Mouse (Mus musculus): Measurements from ENCODE around the gene Baz2b.
A peak's percentile ranks its signal among the peaks of the same experiment; 100 is the strongest.
"Not testable (repeated sequence)": the region's sequence is repeated elsewhere in the genome, so short reads cannot be mapped to it uniquely, and the experiment has no call there.

The Baz2b gene

GRCm38 (mm10) chr2:60090280-60090679 is 119.4 kb downstream of the Baz2b start:
- no peak for DNase-seq (ENCODE audit: low read depth, low spot score)

DNA sequence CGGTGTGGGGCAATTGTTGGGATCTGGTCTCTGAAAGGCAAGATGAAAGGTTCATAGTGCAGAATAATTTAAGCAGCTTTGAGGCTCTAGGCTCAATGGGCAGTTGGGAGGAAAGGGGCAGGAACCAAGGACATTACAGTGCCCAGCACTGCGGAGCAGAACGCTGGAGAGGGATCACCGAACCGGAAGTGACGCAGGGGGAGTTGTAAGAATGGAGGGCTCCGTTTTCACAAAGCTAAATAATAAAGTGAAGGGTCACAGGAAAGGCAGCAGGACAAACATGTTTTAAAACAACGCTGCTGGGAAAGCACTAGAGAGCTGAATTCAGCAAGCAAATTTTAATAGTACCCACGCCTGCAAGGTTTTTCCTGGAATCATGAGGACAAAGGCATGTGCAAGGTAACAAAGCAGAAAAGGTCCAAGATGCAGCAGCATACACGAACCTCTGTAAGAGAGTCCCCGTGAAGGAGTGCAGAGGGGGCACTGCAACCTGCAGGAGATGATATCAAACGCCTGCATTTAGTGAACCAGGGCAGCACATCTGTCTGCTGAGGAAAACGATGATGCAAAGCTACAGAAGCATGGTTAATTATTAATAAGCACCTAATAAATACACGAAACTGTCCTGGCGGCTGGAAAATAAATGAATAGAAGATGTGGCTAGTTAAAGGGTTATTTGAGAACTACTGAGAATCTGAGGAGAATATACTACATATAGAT is 120.0 kb downstream of the Baz2b start:
- DNase-seq (ENCODE audit: low read depth, low spot score), result no peak

DNA sequence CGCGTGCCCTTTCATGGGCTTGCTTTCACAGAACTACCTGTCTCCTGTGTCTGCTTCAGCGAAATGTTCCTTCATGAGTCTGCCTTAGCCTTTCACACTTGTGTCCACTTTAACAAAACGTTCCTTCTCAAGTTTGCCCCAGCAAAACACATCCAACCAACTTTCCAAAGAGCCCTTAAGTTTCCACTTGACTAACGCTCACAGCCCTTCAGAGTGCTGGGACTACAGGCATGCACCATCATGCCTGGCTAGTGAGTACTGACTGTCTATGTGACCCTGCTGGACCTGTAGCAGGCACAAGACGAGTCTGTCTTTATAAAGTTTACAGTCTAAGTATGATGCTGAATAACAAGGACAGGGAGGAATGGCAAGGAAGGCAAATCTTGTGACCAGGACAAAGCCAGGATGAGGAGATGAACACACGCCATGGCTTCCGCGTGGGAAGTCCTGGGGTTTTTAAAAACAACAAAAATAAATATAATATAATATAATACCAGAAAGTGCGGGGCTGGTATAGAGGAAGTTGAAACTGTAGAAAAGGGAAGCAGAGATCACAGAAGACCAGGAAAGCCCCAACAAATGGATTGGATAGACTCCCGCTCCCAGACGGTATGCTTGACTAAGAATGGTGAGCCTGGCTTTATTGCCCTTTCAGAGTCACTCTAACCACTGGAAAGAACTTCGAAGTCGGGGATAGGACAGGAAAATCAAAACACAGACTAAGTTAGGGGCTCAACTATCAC is 120.7 kb downstream of the Baz2b start:
- no peak for DNase-seq (ENCODE audit: low read depth, low spot score)

DNA sequence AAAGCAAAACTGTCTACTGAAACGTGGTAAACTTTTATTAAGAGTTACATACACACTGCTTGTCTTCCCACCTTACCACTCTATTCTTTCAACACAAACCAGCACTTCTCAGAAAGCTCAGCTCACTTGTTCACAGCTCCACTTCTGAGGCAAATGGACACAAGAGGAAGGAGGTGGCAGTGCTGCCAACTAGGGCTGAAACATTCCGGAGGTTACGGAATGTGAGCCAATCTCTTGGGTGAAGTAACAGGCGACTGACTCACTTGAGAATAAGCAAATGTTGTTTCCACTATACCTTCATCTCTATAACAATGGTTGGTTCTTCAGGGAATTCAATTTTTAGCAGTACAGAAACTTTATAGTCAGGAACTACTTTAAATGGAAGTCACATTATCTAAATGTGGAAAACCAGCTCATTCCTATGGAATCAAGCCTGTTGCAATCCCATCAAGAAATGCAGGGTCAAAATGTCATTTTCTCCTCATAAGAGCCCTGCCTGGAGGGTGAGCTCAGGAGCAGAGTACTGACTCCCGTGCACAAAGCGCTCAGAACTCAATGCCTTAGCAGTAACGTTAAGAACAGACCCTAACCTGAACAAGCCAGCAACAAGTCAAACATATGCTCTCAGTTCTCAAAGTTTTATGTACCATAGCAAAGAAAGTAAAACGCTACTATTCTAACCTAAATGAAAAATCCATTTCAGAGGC is 123.3 kb downstream of the Baz2b start:
- no peak for DNase-seq (ENCODE audit: low read depth, low spot score)

DNA sequence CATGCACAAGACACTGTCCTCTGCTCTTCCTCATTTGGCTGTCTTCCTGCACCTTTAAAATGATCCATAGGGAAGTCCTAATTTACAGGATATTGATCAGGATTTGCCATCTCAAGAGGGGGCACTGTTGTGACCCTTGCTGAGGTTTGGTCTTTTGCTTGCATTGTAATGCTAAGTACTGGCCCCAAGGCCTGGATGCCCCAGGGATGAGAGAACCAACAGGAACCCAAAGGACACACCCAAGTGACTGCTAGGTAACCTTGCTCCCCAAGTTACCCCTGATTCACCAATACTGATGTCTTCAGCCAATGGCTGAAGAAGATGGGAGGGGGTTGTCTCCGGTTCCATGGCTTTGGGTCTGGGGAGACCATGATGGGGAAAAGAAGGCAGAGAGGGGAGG is 124.8 kb downstream of the Baz2b start:
- no peak for DNase-seq (ENCODE audit: low read depth, low spot score)

DNA sequence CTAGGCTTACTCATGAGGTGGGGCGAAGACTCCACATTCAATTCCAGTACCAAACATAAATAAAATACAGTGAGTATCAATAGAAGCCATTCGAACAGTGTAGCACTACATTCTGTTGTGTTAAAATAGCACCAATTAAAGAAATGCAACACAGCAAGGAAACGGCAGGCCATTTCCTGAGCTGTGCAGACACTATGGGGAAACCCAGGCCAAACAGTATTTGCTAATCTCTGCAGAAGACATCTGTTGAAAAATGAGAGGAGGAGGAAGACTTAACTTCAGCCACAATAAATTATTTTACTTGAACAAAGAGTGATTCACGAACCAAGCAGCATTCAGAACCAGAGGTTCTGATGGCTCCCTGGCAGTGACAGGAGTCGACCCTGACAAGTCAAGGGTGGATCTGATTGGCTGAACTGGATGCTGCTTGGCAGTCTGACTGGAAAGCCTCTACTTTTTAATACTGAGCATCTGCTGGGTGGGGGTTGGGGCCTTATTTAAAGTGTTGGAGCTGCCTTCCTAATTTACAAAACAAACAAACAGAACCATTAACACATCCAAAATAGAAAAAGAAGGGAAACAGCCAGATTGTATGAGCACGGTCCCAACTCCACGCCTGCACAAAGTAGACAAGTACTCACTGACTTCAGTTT is 126.5 kb downstream of the Baz2b start:
- DNase-seq (ENCODE audit: low read depth, low spot score), result peak; percentile 52

DNA sequence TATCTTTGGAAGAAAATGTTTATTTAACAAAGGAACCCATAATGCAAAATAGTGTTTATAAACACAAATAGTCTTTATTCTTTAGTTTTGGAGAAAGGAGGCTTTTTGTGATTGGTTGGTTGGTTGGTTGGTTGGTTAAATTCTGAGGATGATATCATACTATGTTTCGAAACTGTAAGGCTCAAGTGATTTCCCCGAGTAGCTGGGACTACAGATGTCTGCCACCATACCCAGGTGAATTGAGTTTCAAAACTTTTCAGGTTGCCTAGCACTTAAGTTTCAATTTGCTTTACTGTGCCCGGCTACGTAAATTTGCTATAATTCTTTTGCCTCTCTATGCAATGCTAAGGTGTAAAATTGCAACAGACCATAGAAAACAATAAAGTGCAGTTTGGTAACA is 127.4 kb downstream of the Baz2b start:
- no peak for DNase-seq (ENCODE audit: low read depth, low spot score)

GRCm38 (mm10) chr2:60080831-60081230 is 128.8 kb downstream of the Baz2b start:
- DNase-seq (ENCODE audit: low read depth, low spot score), result no peak

DNA sequence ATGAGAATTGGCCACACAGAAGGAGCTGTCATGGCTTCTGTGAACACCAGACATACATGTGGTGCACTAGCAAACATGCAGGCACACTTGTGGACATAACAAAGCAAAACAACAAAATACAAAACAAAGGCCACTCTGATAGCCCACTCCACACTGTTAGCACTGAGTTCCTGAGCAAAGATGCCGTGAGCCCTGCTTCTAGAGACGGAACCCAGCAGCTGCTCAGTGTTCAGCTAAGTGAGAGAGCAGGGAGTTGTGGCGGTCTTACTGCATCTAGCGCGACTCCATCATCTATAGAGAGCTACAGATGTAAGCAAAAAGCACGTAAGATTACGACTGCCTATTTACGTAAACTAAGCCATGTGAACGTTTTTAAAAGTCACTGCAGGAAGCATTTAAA is 132.0 kb downstream of the Baz2b start:
- DNase-seq (ENCODE audit: low read depth, low spot score), result no peak

DNA sequence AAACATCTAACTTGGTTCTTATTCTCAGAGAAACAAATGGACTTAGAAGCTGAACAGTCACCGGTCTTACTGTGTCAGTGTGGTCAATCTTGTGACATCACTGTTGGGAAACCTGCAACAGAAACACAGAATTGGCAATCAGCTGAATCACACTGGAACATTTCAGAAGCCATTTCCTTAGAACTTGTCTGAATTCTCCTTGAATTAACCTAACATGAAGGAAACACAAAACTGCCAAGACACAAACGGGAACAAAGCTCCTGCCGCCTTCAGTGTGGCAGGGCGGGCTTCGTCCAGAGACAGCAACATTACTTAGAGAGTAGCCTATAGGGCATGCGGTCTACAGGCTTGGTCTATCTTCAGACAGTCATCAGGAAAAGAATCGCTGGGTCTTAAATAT is 132.8 kb downstream of the Baz2b start:
- DNase-seq (ENCODE audit: low read depth, low spot score), result no peak

DNA sequence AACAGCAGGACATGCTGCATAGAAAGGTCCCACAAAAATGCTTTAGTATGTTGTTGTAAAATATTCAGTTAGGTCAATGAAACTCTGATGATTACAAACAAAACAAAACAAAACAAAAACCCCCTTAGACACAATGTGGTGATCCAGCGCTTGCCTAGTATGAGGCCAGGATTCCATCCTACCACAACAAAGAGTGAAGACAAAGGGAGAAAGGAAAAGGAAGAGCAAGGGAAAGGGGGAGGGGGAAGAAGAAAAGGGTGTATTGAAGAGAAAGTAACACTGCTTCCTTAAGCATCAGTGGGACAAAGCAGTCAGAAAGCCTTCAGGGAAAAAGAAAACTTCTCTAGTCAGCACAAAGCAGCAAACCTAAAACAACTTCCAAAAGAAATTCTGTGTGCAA is 133.6 kb downstream of the Baz2b start:
- DNase-seq (ENCODE audit: low read depth, low spot score), result no peak

DNA sequence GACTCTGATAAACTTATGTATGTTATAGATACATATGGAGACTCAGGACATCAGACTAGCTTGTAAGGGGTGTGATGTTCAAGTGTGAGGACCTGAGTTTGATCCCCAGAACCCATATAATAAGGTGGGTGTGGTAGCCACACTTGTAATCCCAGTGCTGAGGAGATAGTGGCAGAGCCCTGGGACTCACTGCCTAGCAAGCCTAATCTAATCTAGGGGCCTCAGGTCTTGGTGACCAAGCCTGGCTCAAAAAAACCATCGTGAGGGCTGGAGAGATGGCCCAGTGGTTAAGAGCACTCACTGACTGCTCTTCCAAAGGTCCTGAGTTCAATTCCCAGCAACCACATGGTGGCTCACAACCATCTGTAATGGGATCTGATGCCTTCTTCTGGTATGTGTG is 135.8 kb downstream of the Baz2b start:
- DNase-seq (ENCODE audit: low read depth, low spot score), result not testable (repeated sequence)

GRCm38 (mm10) chr2:60071813-60072212 is 137.8 kb downstream of the Baz2b start:
- DNase-seq (ENCODE audit: low read depth, low spot score), result no peak

DNA sequence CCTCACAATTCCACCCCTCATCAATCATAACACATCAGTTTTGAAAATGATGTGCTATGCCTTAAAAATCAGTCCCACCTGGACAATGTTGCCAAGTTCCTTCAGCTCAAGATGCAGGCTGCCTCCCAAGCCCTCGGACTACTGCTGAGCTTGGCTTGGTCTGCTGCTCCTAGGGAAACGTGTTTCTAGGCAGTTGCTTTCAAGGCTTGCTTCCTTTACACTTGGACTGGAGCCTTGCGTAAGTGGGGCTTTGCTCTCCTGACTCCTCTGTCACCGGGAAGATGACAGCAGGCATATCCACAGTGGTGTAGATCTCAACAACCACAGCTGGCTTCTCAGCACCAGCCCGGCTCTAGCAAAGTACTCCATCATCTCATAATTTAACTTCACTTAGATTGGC is 138.7 kb downstream of the Baz2b start:
- DNase-seq (ENCODE audit: low read depth, low spot score), result no peak

GRCm38 (mm10) chr2:60068468-60068867 is 141.2 kb downstream of the Baz2b start:
- DNase-seq (ENCODE audit: low read depth, low spot score), result no peak

DNA sequence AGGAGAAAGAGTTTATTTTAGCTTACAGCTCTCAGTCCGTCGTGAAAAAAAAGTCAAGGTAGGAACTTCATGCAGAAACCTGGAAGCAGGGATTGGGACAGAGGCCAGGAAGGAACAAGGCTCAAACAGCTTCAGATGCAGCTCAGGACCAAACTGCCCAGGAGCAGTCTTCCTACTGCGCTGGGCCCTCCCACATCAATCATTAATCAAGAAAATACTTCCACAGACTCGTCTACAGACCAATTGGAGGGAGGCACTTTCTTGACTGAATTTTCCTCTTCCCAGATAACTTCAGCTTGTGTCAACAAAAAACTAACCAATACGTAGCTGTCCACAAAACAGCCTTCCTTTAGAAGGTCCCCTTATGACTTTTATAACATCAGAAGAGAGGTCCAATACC is 144.2 kb downstream of the Baz2b start:
- no peak for DNase-seq (ENCODE audit: low read depth, low spot score)

DNA sequence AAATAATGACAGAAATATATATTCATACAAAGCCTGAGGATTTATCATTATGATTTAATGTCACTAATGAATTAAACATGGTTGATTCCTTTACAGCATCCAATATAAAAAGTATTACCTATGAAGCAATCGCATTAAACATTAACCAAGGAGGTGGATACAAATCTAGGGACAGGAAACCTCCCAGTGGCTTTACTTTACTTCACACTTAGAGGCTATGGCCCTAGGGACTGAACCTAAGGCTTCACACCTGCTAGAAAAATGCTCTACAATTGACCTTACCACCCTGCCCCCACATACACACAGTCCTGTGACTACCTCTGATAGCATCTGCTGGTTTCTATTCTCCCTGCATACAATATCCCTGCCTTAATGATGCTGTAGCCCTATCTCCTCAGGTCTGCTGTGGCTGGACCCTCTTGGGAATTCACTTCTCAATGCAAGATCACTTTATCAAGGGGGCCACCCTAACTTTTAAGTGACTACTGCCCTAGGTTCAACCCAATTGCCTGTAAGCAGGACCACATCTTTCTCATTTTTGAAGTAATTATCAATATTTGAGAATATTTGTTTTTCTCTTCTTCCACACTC is 149.4 kb downstream of the Baz2b start:
- no peak for DNase-seq (ENCODE audit: low read depth, low spot score)

DNA sequence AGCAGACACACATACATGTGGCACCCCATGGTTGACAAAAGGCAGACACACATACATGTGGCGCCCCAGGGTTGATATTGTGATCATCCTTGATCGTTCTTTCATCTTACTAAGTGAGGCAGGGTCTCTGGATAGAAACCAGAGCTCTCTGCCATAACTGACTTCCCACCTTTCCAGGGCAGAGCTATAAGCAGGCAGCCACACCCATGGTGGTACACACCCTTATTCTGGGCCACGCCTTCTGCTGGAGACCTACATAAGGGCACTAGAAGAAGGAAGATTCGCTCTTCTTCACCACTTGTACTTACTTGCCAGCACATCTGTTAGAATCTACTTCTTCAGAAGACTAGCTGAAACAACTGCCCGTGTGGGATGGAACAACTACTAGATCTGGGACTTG is 150.3 kb downstream of the Baz2b start:
- DNase-seq (ENCODE audit: low read depth, low spot score), result no peak

GRCm38 (mm10) chr2:60056043-60056442 is 153.6 kb downstream of the Baz2b start:
- no peak for DNase-seq (ENCODE audit: low read depth, low spot score)

GRCm38 (mm10) chr2:60054808-60055535 is 154.7 kb downstream of the Baz2b start:
- DNase-seq (ENCODE audit: low read depth, low spot score), result peak; percentile 23

Measured in telencephalon, adult 2 months (tissue).